Mouse (Mus musculus) liver, embryonic 14.5 days (tissue): ENCODE results near the gene Gm38392.

Experiments used
- CTCF ChIP-seq: IDR thresholded peaks from 2 replicates; pipeline ENCODE4 v1.5.1; 2016; ENCODE audit warnings: antibody characterized with exemption, low read depth, control low read depth
- EP300 ChIP-seq: IDR thresholded peaks from 2 replicates; pipeline ENCODE4 v1.6.1; 2016; ENCODE audit warnings: antibody characterized with exemption, low read depth

DNA sequence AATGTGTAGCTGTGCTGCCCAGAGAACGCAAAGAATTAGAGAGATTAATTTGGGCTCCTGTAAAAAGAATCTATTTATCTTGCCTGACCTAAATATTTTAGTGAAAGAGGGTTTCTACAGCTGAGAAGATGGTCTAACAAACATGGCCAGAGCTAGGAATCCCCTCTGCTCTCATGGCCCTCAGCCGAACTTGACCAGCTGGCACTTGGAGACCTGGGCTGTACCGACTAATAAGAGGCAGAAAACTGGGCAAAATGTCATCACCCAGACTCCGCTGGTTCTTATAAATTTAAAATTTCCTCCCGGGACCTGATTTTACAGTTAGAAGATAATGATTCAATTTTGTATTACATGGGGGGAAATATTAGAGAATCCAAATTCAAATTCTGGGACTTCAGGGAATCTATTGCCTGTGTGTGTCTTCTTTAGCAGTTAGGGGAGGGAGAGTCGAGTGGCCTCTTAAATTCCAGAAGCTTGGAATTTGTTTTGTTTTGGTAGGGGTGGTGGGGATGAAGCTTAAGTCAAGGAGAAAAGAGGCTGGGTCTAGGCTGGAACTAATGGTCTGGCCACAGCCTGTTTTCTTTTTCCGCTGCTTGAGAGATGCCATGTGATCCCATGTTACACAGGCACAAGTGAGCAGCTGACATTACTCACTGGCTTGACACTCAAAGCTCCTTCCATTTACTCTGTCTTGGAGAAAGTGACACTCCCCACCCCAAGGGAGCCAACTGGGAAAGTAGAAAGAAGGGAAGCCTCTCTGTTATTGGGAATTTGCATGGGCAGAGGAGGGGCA lies 70.3 kb downstream of the Gm38392 start:
- no peak for TF ChIP-seq EP300
- no peak for TF ChIP-seq CTCF
